Mouse (Mus musculus) CD4-positive, CD25-positive, alpha-beta regulatory T cell, adult 4 months (primary cell): ENCODE data around the gene Spata13. TPM values are rescaled to one million over a fixed set of nuclear protein-coding genes. Genes with fewer than 3 reads are reported as not detected.

Experiments
- ATAC-seq: one replicate; pipeline ENCODE4 v1.8.0; 2017
- polyA plus RNA-seq, 2 experiments: library from polyadenylated mRNA; unstranded; fragments of 100-300 nt; shearing (Covaris generic); gene quantifications; one replicate each; pipeline ENCODE4 v1.2.1; 2017

The Spata13 gene
- polyA plus RNA-seq, 2 experiments from 2014 or later: 90.7 to 146 TPM

DNA sequence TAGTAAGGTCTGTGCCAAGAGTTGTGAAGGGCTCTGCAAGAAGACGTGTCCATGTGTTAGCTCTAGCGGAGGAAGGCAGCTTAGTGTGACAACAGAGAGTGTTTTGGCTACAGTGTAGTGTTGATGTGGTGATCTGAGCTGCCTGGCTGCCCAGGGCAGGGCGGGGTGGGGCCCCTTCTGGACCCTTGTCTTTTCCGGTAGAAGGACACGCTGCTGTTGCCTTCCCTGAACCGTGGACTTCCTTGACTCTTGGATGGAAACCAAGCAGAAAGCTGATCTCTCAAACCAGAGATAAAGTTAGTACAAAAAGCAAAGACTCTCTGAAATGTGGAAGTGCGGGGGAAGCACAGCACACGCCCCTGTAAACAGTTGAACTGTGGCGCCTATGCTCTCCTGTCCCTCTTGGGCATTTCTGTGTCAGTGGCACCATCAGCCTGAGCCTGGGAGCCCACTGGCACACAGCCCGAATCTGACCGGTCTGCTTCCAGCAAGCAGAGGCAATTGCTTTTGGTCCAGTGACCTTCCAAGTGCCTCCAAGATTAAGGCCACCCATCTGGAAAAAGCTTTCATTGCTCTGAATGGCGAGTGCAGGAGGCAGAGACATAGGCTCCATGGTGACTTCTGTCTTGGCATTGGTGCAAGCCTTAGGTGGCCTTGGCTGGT is 48.7 kb downstream of the Spata13 start:
- ATAC-seq: no peak

DNA sequence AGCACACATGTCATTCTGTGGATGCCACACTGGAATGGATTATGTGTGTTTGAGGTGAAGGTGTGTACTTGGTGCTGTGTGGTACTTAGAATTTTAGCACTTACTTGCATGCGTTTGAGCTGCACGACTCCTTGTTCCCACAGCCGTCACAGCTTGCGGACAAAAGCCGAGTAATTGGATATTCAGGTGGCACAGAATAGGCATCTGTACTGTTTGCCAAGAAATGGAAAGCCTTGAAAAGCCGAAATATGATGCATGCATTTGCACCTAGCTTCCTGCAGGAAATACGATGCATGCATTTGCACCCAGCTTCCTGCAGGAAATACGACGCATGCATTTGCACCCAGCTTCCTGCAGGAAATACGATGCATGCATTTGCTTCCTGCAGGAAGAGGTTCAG is 50.2 kb downstream of the Spata13 start:
- ATAC-seq: no peak

DNA sequence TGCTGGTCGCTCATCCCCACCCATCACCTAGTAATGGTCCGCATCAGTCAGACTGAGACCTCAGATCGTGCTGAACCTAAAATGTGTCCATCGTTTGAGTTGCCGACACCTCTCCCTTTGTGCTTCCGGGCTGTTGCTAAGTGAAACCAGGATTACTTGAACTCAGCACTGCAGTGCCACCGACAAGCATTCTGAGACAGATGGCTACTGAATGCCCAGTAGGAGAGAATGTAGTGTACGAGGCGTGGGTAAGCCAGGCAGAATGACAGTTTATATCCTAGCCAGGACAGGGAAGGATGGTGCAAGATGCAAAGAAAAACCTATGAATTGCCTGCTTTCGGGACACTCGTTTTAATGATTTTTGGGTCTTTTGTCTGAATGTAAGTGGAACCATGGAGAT is 52.9 kb downstream of the Spata13 start:
- no peak for ATAC-seq

DNA sequence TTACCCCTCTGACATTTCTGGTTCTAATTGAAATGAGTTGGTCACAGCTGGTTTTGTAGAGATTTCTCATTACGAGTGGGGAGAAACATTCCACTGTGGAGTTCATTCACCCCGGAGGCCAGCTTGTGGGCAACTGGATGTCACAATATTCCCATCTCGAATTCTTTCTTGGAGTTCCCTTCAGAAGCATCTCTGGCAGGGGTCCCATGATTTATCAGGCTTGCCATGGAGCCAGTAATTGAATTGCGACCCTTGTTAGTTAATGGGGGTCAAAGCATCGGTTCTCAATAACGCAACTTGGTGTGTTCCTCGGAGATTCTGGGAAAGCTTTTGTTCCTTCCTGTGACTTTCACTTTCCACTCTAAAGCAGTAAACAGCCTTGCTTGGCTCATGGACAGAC is 53.4 kb downstream of the Spata13 start:
- no peak for ATAC-seq

DNA sequence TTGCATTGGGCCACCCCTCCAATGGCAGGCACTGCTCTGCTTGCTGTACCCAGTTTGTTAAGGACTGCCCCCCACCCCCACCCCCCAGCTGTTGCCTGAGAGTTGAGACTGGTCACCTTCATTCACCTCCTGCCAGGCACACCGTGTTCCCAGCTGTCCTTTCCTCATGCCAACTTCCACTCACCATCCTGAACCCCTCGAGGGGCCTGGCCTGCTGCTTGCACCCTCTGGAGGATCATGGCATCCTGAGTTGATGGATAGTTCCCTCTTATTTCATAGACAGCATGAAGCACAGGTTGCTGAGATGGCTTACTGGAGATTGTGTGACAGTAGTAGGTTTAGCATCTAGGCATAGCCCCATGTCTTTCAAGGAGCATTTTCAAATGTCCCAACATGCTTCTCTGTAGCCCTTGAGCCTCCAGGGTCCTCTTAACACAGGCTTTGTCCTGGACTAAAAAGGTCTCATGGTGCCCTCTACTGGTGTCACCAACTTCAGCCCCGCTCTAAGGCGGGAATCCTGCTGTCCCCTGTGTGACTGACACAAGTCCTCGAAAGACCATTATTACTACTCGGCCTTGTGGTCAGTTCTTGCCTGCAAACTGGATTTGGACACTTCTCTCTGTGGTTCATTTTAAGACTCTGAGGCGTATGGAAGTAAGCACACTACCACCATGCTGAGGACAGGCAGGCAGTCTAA is 54.9 kb downstream of the Spata13 start:
- peak; percentile 60 for ATAC-seq

DNA sequence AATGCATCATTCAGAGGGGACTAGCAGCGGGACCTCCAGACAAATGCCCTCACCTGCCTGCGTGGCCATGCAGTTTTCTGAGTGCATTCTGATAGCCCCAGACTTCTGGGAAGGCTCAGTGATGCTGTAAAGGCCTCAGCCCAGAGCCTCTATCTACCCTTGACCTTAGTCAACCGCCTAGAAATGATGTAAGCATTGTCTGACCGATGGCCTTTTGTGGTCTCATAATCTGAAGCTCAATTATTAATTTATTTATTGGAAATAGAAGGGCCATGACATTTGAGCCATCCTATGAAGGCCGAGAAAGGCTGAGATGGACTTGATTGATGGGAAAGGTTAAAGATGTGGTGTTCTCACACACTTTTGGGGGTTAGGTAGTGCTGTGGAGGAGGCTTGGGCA is 56.0 kb downstream of the Spata13 start:
- ATAC-seq: no peak

DNA sequence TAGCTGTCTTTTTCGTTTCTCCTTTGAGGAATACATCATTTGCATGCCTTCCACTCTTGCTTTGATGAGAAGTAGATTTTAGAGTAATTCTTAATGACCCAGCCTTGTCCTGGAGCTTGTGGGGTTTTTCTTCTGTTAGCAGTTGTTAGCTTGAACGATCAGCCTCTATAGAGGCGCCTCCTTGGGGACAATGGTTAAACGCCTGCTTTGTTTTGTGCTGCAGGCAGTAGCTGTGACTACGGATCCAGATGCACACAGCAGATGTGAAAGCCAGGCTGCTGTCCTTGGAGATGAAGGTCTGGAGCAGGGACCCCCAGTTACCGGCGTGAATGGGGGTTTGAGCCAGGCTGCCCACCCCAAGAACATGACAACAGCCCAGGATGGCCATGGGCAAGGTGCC is 56.8 kb downstream of the Spata13 start:
- ATAC-seq: no peak

DNA sequence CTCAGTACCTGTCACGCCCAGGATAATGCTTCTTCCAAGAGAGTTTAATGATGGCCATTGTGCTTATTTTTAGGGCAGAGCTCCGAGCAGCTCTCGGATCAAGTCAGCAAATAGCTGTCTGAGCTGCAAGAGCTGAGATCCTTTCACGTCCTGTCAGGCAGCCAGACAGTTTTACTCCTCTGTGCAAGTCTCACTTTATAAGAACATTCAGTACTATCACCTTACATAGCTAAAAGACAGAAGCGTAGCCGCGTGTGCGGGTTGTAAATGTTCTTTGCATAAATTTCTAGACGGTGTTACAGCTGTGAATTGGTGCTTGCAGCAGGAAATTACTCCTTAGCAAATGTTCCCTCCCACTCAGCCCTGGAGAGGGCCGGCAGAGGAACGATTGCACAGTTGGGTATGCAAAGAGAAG is 59.3 kb downstream of the Spata13 start:
- ATAC-seq: no peak

DNA sequence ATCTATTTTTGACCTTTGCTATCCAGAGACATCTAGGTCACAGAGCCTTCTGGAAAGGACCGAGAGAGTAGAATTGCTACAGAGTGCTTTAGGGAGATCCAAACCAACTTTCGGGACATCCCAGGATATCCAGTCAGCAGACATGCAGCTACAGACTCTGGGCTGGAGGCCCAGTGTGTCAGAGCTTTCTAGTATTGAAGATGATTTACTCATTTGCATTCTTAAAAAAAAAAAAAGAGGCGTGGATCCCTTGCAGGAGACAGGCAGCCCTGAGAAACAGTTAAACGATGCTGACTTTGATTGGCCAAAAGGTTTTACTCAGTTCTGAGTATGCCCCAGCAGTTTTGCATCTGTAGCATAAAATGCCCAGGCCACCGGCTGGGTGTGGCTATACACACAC is 59.9 kb downstream of the Spata13 start:
- no peak for ATAC-seq

DNA sequence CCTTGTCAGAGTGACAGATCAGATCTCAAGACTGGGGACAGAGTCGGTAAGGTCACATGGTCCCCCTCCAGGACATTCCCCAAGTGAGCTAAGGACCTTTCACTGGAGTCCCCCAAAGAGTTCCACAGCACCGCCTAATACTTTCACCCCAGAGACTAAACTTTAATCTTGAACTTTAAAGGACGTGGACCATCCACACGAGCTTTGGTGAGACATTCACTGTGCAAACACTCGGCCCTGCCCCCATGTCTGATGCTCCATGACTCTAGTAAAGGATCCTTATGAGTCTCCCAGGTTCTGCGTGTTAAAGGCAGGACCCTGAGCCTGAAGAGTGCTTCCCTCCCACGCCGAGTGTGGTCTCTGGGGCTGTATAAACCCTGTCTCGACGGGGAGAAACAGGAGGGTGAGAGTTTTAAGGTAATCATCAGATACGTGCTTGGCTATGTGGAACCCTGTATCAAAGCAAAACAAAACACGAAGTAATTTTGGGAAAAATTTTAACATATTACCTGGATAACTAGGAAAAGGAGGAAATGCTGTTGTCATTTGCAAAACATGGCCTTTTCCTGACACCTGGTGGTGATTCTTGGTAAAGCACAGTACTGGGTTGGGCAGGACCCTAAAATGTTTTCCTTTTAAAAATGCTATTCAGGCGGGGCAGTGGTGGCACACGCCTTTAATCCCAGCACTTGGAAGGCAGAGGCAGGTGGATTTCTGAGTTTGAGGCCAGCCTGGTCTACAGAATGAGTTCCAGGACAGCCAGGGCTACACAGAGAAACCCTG is 60.6 kb downstream of the Spata13 start:
- peak; percentile 74 for ATAC-seq

DNA sequence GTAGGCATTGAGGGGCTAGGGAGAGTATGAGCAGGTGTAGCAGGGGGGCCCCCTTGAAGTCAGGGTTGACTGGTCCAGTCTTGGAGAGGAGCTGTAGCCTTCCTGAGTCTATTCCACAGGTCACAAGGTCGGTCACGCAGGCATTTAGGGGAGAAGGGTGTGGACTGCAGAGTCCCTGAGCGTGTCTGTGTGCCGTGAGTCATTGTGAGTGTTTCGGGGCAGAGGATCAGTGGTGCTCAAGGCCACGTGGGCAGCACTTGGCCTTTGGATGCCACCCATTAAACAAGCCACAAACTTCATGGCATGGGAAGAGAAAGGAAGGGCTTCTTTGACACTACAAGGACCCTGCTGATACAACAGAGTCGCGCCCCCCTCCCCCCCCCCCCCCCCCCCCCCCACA is 63.5 kb downstream of the Spata13 start:
- no peak for ATAC-seq

DNA sequence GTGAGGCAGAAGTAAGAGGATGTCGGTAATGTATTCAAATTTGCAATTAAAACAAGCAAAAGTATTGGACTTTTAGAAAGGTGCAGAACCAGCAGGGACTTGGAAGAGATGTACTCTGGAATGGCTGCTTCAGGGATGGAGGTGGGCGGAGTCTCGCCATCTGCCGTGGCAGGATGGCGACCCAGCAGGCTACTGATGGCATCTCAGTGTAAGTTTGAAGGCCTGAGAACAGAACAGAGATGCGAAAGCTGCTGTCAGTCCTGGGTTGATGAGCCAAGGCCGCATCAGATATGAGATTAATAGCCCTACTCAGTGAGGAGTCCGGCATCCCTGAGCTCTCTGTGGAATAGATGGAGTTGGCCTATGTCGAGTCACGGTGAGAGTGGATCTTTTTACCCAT is 65.2 kb downstream of the Spata13 start:
- ATAC-seq: no peak

DNA sequence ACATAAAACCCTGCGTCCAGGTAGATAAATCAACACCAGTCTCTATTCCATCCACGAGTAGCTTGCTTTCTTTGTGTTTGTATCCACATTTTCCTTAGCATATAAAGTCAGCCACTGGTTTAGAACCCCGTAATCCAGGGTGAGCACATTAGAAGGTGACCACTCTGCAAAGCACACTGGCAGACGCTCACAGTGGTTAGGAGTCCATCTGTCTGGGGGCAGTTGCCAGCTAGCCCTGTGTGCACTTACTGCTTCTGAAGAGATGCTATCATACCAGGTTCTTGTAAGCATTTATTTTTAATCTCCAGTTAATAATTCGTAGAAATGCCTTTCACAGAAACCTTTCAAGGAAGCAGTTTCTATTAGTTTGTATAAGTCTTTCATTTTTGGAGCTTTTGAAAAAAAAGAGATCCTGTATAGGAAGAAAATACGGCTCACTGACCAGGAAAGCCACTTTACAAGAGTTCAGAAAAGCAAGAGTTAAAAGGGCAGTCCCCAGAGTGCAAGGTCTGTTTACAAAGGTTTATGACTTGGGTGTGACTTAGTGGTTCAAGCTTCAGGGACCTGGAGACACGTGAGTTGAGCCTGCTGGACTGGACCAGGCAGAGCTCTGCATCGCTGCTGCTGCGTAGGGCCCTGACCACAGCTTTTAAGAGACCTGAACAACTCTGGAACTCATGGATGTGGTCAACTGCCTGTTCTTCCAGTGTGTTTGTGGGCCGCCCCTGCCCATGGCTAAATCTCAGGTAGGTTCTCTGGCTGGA is 68.8 kb downstream of the Spata13 start:
- ATAC-seq: no peak

DNA sequence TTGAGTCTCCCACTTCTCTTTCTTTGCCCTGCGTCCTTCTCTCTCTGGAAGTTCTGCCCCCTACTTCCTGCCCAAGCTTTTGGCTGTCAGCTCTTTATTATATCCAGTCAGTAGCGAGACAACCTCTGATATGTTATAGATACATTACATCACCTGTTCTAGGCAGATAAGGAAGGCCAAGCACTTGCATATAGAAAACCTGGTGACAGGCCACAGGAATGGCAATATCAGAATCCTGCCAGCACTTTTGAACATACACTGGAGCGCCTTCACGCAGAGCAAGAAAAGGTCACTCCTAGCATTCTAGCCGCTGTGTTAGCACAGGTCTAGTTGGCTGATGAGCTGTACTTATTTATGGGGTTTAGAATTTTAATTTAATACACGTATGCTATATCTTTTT is 70.7 kb downstream of the Spata13 start:
- ATAC-seq: no peak

DNA sequence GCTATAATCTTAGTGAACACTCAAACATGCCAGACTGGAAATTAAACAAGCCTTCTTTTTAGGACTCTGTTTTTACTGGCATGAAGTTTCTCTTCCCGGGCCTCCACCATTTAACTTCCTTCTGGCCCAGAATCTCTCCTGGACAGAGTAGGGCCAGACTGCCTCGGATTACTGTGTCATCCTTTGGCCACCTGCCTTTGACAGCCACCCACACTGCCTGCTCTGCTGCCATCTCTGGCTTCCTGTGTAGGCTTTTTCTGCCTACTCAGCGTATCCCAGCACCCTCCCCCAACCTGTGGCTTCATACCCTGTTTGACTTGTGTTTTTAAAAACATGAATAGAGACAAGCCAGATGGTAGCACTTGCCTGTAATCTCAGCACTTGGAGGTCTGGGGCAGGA is 71.2 kb downstream of the Spata13 start:
- ATAC-seq: peak; percentile 78

DNA sequence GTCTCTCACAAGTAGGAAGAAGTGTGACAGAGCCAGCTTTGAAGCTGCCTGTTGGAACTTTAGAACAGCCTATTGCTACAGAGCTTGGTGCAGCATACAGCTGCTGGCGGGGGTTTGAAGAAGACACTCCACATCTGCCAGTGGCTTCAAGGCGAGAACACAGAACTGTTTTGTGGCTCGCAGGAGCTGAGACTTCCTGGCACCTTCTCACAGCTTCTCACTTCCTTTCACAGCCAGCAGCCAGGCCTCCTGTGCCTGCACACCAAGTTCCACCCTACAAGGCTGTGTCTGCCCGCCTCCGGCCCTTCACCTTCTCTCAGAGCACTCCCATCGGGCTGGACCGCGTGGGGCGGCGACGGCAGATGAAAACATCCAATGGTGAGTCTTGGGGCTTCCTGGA is 75.4 kb downstream of the Spata13 start:
- ATAC-seq: peak; percentile 56

DNA sequence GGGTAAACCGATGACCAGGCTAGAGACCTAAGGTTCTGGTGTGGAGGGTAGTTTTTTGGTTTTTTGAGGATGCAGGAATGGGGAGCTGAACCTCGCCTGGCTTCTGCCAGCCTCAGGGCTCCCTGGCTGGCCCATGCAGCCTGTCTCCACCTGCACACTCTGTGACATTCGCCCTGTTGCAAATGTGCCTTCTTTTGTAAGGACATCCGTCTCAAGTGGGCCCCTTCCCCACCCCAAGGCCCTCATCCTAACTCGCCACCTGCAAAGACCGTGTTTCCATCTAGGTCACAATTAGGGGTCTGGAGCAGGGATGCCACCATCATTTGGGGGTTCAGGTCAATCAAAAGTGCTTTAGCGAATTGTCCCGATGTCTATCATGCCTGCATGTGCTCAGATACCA is 75.9 kb downstream of the Spata13 start:
- ATAC-seq: no peak

DNA sequence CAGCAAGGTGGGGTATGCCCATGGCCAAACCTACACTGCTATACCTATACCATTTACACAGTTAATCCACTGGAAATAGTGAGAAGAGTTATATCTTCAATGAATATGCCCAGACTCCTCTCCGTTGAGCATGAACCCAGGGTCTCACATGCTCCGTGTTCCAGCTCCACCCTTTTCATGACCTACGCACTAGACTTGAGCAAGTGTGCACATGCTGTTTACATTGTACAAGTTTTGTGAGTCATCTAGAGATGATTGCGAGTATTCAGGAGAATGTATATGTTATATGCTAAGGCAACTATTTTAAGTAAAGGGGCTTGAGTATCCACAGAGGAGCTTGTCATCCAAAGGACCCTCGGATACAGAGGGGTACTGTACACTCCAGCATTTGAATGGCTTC is 77.4 kb downstream of the Spata13 start:
- ATAC-seq: peak; percentile 28

DNA sequence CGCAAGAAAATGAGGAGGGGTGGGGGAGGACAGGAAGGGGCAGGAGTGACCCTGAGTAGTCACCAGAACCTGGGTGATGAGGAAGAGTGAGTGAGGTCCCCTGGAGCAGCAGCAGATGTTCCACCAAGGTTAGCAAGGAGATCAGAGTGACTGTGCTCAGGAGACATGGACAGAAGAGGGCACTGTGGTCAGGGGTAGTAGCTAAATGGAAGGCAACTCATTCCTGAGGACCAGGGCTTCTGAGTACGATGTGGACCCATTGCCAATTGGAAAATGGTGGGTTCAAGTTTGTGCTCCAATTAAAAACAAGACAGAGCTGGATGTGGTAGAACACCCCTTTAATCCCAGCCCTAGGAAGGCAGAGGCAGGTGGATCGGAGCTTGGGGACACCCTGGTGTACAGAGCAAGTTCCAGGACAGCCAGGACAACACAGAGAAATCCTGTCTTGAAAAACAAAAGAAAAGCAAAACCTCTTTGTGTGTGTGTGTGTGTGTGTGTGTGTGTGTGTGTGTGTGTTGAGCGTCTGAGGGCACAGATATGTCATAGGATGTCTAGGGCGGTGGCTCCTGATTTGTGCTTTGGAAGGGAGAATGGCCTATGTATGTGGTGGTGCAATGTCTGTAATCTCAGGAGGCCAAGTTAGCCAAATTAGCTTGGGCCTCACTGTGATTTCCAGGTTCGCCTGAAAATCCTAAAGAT is 77.9 kb downstream of the Spata13 start:
- ATAC-seq: peak; percentile 27

DNA sequence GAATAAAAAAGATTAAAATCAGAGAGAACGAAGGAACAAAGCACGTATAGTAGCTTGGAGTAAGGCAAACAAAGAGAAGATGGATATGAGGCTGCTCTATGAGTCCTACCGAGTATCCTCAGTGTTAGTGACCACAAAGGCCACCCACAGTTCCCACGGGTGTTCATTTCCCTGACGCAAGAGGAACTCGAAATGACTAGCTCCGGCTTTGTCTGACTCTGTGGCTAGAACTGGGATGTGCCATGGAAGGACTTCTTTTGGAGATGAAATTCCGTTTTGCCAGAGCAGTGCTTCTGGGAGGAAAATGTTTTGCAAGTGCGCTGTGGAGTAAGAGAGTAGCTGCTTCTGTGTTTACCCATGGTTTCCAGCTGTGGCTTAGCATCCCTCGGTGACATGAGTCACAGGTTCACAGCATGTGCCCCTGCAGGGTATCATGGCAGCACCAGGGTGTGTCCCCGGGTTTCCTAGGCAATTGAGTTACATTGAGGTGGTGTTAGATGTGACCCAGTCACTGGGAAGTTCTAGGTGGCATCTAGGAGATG is 78.6 kb downstream of the Spata13 start:
- peak; percentile 35 for ATAC-seq

DNA sequence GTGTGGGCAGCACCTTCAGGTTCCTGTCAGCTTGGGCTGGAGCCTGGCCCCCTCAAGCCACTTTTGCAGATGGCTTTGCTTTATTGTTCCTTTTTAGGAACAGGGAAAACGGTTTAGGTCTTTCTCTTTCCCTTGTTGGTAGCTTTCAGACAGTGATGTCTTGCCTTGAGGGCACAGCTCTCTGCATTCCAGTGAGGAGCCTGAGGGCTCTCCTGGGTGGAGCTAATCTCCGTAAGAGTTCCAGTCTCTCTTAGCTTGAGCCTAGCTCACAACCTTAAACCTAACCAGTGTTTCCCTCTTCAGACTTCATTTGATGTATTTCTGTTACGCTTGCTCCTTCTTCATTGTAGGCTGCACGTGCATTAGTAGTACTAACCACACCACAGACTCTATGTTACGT is 81.9 kb downstream of the Spata13 start:
- no peak for ATAC-seq

DNA sequence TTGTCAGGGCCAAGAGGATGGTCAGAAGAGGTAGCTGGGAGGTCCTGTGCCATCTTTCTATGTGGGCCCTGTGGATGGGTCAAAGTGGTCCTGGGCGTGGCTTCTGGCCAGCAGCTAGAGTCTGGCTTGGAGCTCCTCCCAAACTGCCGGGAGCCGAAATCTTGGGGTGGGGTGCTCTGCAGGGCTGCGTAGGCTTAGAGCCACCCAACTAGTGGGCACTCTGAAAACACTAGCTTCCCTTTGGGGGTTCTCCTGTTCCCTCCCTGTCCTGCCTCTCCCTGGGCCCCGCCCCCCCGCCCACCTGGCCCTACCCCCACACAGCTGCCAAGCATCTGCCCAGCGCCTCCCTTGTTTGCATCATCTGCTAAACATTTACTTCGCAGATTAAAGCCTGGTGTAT is 87.5 kb downstream of the Spata13 start:
- no peak for ATAC-seq
